Mouse (Mus musculus) limb, embryonic 15.5 days (tissue): ENCODE measurements around the gene Slc7a1. TPM values are rescaled to one million over a fixed set of nuclear protein-coding genes. Genes with fewer than 3 reads are reported as not detected.
"Not testable (repeated sequence)": the region's sequence is repeated elsewhere in the genome, so short reads cannot be mapped to it uniquely, and the experiment has no call there.

Source experiments
- ATAC-seq: fragments of 200-750 bp; cut with Nextera tagmentation; 2 replicates; pipeline ENCODE4 v1.8.0; 2017; ENCODE audit warnings: low read depth, moderate TSS enrichment; ENCODE audit not compliant: insufficient number of reproducible peaks, low FRiP score, low TSS enrichment
- H3K27ac ChIP-seq: fragments of 300-500 bp; sonication (generic); 2 replicates; pipeline ENCODE4 v1.5.1; 2015; ENCODE audit warnings: moderate library complexity, mild to moderate bottlenecking, inconsistent platforms
- H3K27me3 ChIP-seq: fragments of 300-500 bp; sonication (generic); 2 replicates; pipeline ENCODE4 v1.6.1; 2015; ENCODE audit warnings: inconsistent platforms
- H3K36me3 ChIP-seq: fragments of 300-500 bp; sonication (generic); 2 replicates; pipeline ENCODE4 v1.6.1; 2015; ENCODE audit warnings: inconsistent platforms
- H3K4me1 ChIP-seq: fragments of 300-500 bp; sonication (generic); 2 replicates; pipeline ENCODE4 v1.6.1; 2015; ENCODE audit warnings: inconsistent platforms
- H3K4me2 ChIP-seq: fragments of 300-500 bp; sonication (generic); 2 replicates; pipeline ENCODE4 v1.6.1; 2015; ENCODE audit warnings: mild to moderate bottlenecking, inconsistent platforms
- H3K4me3 ChIP-seq: fragments of 300-500 bp; sonication (generic); 2 replicates; pipeline ENCODE4 v1.5.1; 2015; ENCODE audit warnings: mild to moderate bottlenecking, inconsistent platforms
- H3K9ac ChIP-seq: fragments of 300-500 bp; sonication (generic); 2 replicates; pipeline ENCODE4 v1.6.1; 2015; ENCODE audit warnings: inconsistent platforms
- H3K9me3 ChIP-seq: fragments of 300-500 bp; sonication (generic); 2 replicates; pipeline ENCODE4 v1.6.1; 2016; ENCODE audit warnings: inconsistent platforms
- WGBS: fragments of 180-500 bp; shearing (Covaris S2); methylation state at CpG from one replicate; pipeline ENCODE4 v1.1.7; 2015; 5-methylcytosine and 5-hydroxymethylcytosine counted together
- polyA plus RNA-seq: library from polyadenylated mRNA; unstranded; fragments of >200 nt; fragmentation: Nextera tagmentation; extraction: Ambion mirVana; gene quantifications from 2 replicates; pipeline ENCODE4 v1.2.1, GENCODE M21; 2015

Slc7a1 gene
- polyA plus RNA-seq, 1 experiment from 2014 or later: 22.7 TPM

DNA sequence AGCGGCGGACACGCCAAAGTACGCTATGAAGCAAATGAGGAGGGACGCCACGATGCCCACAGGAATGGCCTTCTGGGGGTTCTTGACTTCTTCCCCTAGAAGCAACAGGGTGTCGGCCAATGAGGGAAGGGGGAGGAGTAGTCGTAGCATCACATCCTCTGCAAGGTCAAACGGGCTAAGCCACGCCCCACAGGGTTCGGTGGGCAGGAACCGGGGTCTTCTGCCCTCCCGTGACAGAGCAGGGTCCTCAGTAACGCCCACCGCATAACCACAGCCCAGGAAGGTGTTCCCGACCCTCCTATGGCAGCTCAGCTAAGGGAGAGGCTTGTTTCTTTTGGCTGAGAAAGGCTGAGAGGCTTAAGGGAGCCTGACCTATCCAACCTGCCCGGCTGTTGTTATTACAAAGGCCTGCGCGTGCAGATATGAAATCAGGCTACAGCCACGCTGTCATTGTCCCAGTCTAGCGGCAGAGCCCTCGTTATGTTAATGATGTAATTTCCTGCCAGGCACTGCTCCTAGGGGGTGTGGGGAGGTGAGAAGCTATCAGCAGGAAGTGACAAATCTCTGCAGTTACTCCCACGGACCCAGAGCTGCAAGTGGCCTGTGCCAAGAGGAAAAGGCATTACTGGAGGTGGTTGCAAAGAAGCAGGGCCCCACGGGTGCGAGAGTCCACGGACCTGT is 57.5 kb downstream of the Slc7a1 start:
- H3K27ac ChIP-seq: peak overlapping the region; percentile 63
- WGBS: 34% methylated on average over 26 of the region's 26 CpGs
- H3K4me2 ChIP-seq: peak overlapping the region; percentile 37
- no peak for ATAC-seq
- H3K4me1 ChIP-seq: peaks cover 28% of the 10 kb centered on the region
- no peaks in the 10 kb centered on the region for H3K27me3 ChIP-seq
- no peaks in the 10 kb centered on the region for H3K9me3 ChIP-seq
- H3K9ac ChIP-seq: no peak overlapping the region
- H3K36me3 ChIP-seq: peaks cover 7% of the 10 kb centered on the region; the same call in 1 of the 2 replicates
- peak overlapping the region; percentile 8; the same call in 1 of the 2 replicates for H3K4me3 ChIP-seq

DNA sequence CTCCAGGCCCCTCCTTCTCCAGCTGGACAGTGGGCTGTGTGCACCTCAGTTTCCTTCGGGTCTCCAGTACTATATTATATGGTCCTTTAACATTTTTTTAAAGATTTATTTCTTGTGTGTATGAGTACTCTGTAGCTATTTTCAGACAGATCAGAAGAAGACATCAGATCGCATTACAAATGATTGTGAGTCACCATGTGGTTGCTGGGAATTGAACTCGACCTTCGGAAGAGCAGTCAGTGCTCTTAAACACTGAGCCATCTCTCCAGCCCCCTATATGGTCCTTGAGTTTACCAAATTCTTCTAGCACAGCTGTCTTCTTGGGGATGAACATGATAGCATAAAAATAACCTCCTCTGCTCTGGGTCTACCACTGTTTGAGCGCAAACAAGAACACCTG is 60.6 kb downstream of the Slc7a1 start:
- ATAC-seq: no peak
- no peak overlapping the region for H3K9ac ChIP-seq
- H3K4me1 ChIP-seq: peaks cover 19% of the 10 kb centered on the region
- no peak overlapping the region for H3K4me3 ChIP-seq
- H3K27me3 ChIP-seq: no peaks in the 10 kb centered on the region
- no peak overlapping the region for H3K27ac ChIP-seq
- H3K9me3 ChIP-seq: no peaks in the 10 kb centered on the region
- 86% methylated on average over 5 of the region's 5 CpGs for WGBS
- peaks cover 23% of the 10 kb centered on the region for H3K36me3 ChIP-seq
- H3K4me2 ChIP-seq: no peak overlapping the region

DNA sequence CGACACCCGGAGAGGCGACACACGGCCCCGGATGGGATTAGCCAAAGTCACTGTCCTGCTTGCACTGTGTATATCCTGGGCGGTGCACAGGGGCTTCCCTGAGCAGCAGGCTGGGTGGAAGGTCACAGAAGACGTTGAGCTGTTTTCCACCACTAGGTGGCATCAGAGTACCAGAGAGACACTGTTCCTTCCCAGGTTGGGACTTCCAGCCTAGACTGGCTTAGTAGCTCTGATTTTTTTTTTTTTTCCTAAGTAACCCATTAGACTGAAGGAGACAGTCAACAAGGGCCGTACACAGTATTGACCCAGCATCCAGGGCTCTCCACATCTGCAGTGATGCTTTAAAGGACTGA is 67.1 kb downstream of the Slc7a1 start:
- ATAC-seq: peak; percentile 40; the same call in 1 of the 2 replicates
- Histone ChIP-seq H3K36me3 (peaks cover 36% of the 10 kb centered on the region), H3K9me3 (no peaks in the 10 kb centered on the region), H3K9ac (no peak overlapping the region), H3K4me2 (no peak overlapping the region), H3K4me1 (no peaks in the 10 kb centered on the region), H3K27me3 (no peaks in the 10 kb centered on the region), H3K4me3 (no peak overlapping the region), H3K27ac (no peak overlapping the region)
- 40% methylated on average over 8 of the region's 8 CpGs for WGBS

DNA sequence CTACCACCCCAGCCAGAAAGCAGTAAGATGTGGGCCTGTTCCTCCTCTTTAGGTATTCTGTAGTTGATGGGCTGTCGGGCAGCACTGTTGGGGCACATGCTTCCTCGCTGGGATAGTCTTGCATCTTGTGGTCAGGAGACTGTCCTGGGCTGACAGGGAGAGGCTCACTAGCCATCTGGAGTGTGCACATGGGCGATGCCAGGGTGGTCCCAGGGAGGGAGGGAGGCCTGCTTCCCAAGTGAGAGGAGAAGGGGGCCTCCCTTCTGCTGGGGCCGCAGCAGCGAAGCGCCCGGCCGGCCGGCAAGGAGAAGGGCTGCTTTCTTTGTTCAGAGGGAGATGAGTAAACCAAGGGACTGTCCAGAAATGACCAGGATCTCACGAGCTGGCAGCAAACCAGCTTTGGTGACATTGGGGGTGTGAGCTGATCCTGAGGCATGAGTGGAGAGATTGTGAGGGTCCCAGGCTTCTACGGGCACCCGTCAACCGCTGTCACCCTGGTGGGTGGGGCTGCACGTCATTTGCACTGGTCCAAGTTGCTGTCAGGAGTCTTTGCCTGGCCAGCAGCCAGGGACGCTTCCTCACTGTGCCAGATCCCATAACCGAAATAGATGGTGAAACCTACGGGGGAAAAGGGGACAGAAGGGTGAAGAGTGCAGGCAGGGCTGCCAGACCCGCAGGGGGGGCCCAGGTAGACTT is 67.6 kb downstream of the Slc7a1 start:
- H3K36me3 ChIP-seq: peaks cover 36% of the 10 kb centered on the region

DNA sequence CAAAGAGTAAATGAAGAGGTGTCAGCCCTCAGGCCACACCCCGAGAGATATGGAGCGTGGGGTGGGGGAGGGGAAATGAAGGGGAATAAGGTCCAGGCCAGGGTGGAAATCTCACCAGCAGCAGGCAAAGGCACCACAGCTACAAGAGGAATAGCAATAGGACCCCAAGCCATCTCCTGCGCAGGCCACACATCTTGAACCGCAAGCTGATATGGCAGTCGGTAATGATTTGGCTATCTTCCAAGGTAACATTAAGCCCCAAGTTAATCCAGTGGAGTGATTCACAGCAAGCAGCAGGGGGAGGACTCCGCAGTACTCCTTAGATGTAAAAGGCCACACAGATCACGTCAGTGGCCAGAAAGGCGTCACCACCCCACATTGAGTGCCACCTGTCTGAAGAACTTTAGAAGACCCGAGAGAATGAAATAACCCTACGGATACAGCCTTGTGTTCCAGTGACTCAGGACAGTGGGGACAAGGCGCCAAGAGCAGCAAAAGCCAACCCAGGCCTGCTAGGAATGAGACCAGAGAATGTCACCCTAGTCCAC is 68.4 kb downstream of the Slc7a1 start:
- no peak for ATAC-seq
- 67% methylated on average over 11 of the region's 11 CpGs for WGBS
- no peak overlapping the region for H3K27ac ChIP-seq

More for the DNA sequence above, 67.6 kb downstream of the Slc7a1 start:
- Histone ChIP-seq H3K9ac (no peak overlapping the region), H3K4me1 (no peaks in the 10 kb centered on the region), H3K4me2 (no peak overlapping the region), H3K27ac (no peak overlapping the region), H3K27me3 (no peaks in the 10 kb centered on the region), H3K9me3 (no peaks in the 10 kb centered on the region), H3K4me3 (no peak overlapping the region)
- ATAC-seq: no peak
- WGBS: 86% methylated on average over 18 of the region's 18 CpGs

DNA sequence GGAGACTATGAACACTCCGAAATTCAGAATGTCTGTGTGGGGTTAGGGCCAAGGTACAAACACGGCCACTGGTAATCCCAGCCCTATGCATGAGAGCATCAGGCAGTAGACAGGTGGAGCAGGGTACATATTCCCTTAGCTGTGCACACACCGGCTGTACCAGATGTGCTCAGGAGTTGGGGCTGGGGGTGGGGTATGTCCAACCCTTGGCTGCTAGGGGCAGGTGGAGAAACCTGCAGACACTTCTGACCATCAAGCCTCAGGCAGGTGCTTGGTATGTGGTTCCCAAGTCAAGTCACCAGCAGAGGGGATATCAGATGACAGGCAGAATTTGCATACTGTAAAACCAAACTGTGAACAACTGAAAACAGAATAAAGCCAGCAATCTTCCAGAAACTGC is 70.7 kb downstream of the Slc7a1 start:
- ATAC-seq: no peak
- H3K4me2 ChIP-seq: no peak overlapping the region

More for the DNA sequence above, 68.4 kb downstream of the Slc7a1 start:
- Histone ChIP-seq H3K9ac (no peak overlapping the region), H3K27me3 (no peaks in the 10 kb centered on the region), H3K9me3 (no peaks in the 10 kb centered on the region), H3K4me1 (no peaks in the 10 kb centered on the region), H3K4me3 (no peak overlapping the region), H3K4me2 (no peak overlapping the region), H3K36me3 (peaks cover 32% of the 10 kb centered on the region)

GRCm38 (mm10) chr5:148326295-148326694 is 73.4 kb downstream of the Slc7a1 start:
- H3K4me1 ChIP-seq, H3K4me2 ChIP-seq, H3K9me3 ChIP-seq, H3K36me3 ChIP-seq, ATAC-seq, H3K27ac ChIP-seq, H3K9ac ChIP-seq, H3K4me3 ChIP-seq, H3K27me3 ChIP-seq: not testable (repeated sequence)
- WGBS: 91% methylated on average over 9 of the region's 9 CpGs

More for the DNA sequence above, 70.7 kb downstream of the Slc7a1 start:
- H3K4me3 ChIP-seq: no peak overlapping the region
- WGBS: 78% methylated on average over 3 of the region's 3 CpGs
- H3K27ac ChIP-seq: no peak overlapping the region
- no peaks in the 10 kb centered on the region for H3K9me3 ChIP-seq
- peaks cover 20% of the 10 kb centered on the region for H3K36me3 ChIP-seq
- H3K9ac ChIP-seq: no peak overlapping the region
- H3K4me1 ChIP-seq: no peaks in the 10 kb centered on the region
- no peaks in the 10 kb centered on the region for H3K27me3 ChIP-seq

GRCm38 (mm10) chr5:148325317-148325885 is 74.3 kb downstream of the Slc7a1 start:
- H3K4me2 ChIP-seq: no peak overlapping the region
- no peaks in the 10 kb centered on the region for H3K36me3 ChIP-seq
- ATAC-seq: no peak
- H3K9ac ChIP-seq: no peak overlapping the region
- H3K9me3 ChIP-seq: no peaks in the 10 kb centered on the region
- no peaks in the 10 kb centered on the region for H3K4me1 ChIP-seq
- H3K4me3 ChIP-seq: no peak overlapping the region
- 43% methylated on average over 4 of the region's 4 CpGs for WGBS
- no peaks in the 10 kb centered on the region for H3K27me3 ChIP-seq
- H3K27ac ChIP-seq: no peak overlapping the region

- Histone ChIP-seq H3K36me3 (no peaks in the 10 kb centered on the region), H3K4me2 (no peak overlapping the region), H3K9me3 (no peaks in the 10 kb centered on the region), H3K4me3 (no peak overlapping the region), H3K27me3 (no peaks in the 10 kb centered on the region), H3K27ac (no peak overlapping the region), H3K9ac (no peak overlapping the region), H3K4me1 (no peaks in the 10 kb centered on the region)
- ATAC-seq: no peak
- 95% methylated on average over 5 of the region's 5 CpGs for WGBS
These were observed 84.8 kb downstream of the Slc7a1 start for GRCm38 (mm10) chr5:148314931-148315330.

- Histone ChIP-seq H3K4me1 (no peaks in the 10 kb centered on the region), H3K4me3 (no peak overlapping the region), H3K36me3 (no peaks in the 10 kb centered on the region), H3K4me2 (no peak overlapping the region), H3K27ac (no peak overlapping the region), H3K9me3 (no peaks in the 10 kb centered on the region), H3K9ac (no peak overlapping the region), H3K27me3 (no peaks in the 10 kb centered on the region)
- ATAC-seq: no peak
- WGBS: 54% methylated on average over 2 of the region's 2 CpGs
These were observed 87.3 kb downstream of the Slc7a1 start for GRCm38 (mm10) chr5:148312443-148312842.

- H3K4me3 ChIP-seq: no peak overlapping the region
- no peaks in the 10 kb centered on the region for H3K4me1 ChIP-seq
- H3K27me3 ChIP-seq: no peaks in the 10 kb centered on the region
- no peak overlapping the region for H3K27ac ChIP-seq
- no peaks in the 10 kb centered on the region for H3K36me3 ChIP-seq
- no peaks in the 10 kb centered on the region for H3K9me3 ChIP-seq
- WGBS: 57% methylated on average over 10 of the region's 10 CpGs
- ATAC-seq: no peak
- H3K9ac ChIP-seq: no peak overlapping the region
- no peak overlapping the region for H3K4me2 ChIP-seq
These were observed 88.9 kb downstream of the Slc7a1 start for GRCm38 (mm10) chr5:148310790-148311189.

DNA sequence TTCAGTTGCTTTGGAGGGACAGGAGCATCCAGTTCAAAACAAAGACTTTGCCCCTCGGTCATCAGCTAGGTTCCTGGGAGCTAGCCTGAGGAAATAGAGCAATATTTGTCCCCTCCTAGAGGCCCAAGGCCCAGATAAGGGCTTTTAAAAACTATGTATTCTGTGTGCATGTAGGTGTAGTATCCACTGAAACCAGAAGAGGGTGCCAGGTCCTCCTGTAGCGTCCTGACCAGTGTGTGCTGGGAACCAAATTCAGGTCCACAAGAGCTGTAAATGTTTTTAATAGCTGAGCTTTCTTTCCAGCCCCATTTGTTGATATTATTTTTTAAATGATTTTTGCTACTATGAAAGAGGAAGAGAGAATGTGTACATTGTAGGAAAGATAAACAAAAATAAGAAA is 95.6 kb downstream of the Slc7a1 start:
- Histone ChIP-seq H3K4me2 (no peak overlapping the region), H3K27ac (no peak overlapping the region), H3K4me1 (no peaks in the 10 kb centered on the region), H3K4me3 (no peak overlapping the region), H3K9me3 (no peaks in the 10 kb centered on the region), H3K9ac (no peak overlapping the region), H3K27me3 (no peaks in the 10 kb centered on the region), H3K36me3 (no peaks in the 10 kb centered on the region)
- ATAC-seq: no peak
- WGBS: 83% methylated on average over 2 of the region's 2 CpGs
